Mouse (Mus musculus) right cerebral cortex, postnatal 14 days (tissue): Measurements from ENCODE around the gene Pcsk4.
A peak's percentile ranks its signal among the peaks of the same experiment; 100 is the strongest.

Experiments
- DNase-seq: peaks from one replicate; pipeline ENCODE4 v3.0.0; 2022

The Pcsk4 gene

DNA sequence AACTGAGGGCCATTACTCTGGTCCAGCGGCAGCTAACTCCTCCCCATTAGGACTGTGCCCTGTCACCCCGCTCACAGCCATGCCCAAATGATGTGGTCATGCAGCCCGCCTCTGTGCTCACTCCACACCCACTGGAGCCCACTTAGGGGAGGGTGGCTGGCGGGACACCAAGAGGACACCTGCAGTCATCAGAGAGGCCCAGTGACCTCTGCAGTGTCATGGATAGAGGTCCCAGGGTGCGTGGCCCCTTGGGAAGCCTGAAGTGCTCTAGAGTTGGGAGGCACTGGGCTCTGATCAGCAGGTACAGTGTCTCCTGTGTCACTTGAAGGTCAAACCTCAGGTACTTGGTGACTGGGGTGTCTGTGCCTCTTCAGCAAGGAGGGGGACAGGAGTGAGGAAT is 32.5 kb downstream of the Pcsk4 start:
- DNase-seq = no peak

DNA sequence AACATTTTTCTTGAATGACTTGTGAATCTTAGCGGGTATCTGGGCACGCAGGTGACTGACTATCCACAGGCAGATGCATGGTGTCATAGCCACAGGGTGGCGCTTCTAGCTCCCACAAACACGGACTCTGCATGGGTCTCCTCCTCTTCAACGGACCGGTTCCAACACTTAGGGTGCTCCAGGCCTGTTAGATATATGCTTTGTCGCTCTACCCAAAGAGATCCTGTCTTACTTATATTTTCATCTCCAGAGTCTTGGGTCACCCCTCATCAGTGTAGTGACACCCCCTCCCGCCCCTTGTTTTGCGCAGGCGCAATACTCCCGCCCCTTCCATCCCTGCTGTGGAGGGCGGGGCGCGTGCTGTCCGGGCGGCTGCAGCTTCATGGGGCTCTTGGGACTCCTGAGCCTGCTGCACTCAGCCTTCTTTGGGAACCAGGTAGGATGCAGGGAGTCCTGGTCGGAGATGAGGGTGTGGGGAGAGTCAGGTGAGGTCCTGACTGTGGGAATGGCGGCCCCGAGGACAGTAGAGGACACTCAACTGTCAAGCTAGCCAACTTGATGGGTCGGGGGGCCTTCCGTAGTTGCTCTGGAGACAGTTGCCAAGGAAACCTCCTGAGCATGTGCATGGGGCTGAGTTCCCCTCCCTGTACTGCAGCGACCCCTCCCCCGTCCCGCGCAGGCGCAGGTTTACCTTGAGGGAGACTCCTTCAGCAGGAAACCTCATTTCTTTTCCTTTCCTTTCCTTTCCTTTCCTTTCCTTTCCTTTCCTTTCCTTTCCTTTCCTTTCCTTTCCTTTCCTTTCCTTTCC is 33.5 kb downstream of the Pcsk4 start, which contains the start of gene Apc2:
Gene Apc2 (plus strand): TSS at position 360 of the 808 bp plus-strand sequence.
- DNase-seq = peak; percentile 76

DNA sequence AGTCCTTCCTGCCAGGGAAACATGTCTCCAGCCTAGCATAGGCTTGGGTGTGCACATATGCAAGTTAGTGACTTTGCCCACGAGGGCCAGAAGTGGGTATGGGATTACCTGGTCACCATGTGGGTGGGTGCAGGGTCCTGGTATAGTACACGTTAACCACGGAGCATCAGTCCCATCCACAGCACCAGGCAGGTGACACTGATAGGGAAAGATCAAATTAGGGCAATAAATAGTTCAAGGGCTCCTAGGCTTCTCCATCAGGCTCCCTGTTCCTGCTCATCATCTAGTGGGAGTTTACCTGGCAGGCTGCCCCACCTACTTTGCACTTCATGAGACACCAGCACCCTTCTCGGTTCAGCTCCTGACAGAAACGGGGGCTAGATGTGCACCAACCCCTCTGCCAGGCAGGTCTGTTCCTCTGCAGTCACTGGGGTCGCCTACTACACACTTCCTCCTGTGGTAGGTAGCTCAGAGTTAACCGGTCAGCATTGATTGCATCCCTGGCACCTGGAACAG is 34.5 kb downstream of the Pcsk4 start:
- DNase-seq = no peak

DNA sequence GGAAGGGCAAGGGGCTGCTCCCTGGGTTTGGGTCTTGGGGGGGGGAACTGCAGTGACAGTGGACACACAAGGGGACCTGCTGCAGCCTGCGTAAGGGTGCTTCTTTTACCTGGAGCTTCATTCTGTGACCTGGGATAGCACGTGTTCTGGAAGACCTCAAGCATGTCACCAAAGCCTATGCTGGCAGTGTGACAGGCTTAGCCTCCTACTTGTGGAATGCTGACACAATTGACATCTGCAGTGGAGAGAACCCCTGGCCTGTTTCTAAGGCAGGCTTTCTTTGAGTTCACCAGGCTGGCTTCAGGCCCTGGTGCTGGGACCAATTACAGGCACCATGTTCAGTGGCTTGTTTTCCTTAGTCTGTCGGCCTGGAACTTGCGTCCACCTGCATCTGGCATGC is 35.0 kb downstream of the Pcsk4 start:
- no peak for DNase-seq

DNA sequence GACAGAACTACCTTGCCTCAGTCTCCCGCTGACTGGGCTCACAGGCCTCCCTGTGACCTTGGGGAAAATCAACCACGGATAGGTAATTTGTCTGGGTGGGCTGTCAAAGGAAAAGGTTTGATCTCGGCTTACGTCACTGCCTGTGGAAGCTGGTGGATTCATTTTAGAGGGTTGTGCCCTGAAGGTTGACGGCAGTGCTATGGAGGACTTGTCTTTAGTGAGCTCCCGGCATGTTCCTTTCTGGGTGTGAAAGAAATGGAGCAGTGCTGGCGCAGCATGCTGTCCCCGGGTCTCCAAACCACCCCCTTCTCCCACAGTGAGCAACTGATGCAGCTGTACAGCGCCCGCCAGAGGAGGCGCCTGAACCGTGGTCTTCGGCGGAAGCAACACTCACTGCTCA is 36.0 kb downstream of the Pcsk4 start:
- DNase-seq = no peak

DNA sequence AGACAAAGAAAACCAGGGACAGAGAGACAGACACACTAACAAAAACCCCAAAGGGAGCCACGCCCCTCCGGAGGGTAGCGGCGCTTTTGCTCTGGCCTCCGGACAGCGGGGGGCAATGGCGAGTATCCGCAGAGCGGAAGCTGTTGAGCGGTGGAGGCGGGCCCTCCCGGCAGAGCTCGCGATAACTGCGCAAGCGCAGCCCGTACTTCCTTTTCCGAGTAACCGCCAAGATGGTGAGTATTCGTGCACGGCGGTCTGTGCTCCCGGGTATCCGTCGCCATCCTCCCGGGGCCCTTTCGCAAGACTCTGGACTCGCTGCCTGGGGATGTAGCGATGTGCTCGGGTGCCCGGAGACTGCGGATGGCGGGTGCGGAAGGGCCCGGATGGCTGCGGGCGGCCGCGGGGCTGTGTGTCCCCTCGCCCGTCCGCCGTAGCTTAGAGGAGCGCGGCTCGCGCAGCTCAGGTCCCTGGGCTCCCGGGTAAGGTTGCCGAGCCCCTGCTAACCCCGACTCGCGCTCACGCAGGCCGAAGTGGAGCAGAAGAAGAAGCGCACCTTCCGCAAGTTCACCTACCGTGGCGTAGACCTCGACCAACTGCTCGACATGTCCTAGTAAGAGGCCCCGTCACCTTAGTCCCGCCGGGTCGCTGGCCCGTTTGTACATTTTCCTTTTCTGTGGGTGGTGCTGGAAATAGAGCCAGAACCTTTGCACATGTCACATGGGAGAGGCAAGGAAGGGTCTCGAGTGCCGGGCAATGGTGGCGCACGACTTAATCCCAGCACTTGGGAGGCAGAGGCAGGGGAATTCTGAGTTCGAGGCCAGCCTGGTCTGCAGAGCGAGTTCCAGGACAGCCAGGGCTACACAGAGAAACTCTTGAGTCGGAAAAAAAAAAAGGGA is 36.8 kb downstream of the Pcsk4 start, which contains the start of gene Rps15:
Gene Rps15 (plus strand): TSS at position 203 of the 896 bp plus-strand sequence.
- peak; percentile 96 for DNase-seq

DNA sequence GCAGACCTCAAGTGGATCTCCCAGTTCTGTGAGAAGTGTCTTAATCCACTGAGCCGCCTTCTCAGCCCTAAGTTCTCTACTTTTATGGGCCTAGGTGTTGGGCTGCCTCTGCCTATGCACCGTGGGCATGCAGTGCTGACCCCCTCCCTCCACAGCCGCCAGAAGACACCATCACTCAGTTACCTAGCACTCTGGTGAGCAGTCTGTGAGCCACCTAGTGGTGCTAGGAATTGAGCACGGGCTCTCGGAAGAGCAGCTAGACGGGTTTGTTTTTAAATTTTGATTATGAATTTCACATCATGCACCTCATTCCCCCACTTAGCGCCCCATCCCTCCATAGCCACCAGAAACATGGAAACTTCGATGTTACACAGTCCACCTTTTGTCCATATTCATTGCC is 40.6 kb downstream of the Pcsk4 start:
- DNase-seq = peak; percentile 7

DNA sequence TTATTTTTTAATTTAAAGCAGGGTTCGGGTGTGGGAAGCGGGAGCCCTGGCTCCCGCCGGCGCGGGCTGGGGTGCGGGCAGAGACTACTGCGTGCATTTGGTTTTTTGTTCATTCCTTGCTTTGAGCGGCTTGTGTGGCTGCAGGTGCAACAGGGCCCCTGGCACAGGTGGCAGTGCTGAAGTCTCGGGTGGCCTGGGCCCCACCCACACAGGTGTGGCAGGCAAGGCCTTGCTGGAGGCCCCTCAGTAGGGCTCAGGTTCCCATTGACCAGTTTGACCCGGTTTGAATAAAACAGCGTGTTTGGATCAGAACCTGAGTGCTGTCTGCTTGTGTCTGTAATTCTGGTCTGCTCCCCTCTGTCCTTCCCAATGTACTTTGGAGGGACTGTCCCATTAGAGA is 41.2 kb downstream of the Pcsk4 start:
- DNase-seq = peak; percentile 5

DNA sequence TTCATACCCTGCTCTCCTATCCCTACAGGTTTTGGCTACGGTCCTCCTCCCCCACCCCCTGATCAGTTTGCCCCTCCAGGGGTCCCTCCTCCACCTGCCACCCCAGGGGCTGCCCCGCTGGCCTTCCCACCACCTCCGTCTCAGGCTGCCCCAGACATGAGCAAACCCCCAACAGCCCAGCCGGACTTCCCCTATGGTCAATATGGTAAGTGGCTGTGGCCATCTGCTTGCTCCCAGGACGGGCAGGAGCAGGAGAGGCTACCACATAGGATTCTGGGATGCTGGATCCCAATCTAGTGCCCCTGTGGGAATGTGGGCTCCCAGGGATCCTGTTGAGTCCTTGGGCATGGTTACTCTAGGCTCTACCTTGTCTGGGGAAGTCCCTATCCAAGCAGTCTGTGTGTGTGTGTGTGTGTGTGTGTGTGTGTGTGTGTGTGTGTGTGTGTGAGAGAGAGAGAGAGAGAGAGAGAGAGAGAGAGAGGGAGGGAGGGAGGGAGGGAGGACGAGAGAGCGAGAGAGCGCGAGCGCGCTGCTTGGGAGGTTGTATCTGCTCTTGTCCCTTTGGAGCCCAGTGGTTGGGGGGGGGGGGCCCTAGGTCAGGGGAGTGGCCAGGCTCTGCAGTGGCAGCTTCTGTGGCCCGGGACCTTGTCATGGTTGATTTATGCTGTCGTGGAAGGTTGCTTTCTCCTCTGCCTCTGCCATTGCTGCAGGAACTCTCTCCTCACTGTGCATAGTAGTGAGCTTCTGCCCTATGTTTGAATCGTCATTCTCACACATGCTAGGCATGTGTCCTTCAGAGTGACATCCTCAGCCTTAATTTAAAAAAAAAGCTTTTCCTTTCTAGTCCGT is 43.9 kb downstream of the Pcsk4 start:
- no peak for DNase-seq

DNA sequence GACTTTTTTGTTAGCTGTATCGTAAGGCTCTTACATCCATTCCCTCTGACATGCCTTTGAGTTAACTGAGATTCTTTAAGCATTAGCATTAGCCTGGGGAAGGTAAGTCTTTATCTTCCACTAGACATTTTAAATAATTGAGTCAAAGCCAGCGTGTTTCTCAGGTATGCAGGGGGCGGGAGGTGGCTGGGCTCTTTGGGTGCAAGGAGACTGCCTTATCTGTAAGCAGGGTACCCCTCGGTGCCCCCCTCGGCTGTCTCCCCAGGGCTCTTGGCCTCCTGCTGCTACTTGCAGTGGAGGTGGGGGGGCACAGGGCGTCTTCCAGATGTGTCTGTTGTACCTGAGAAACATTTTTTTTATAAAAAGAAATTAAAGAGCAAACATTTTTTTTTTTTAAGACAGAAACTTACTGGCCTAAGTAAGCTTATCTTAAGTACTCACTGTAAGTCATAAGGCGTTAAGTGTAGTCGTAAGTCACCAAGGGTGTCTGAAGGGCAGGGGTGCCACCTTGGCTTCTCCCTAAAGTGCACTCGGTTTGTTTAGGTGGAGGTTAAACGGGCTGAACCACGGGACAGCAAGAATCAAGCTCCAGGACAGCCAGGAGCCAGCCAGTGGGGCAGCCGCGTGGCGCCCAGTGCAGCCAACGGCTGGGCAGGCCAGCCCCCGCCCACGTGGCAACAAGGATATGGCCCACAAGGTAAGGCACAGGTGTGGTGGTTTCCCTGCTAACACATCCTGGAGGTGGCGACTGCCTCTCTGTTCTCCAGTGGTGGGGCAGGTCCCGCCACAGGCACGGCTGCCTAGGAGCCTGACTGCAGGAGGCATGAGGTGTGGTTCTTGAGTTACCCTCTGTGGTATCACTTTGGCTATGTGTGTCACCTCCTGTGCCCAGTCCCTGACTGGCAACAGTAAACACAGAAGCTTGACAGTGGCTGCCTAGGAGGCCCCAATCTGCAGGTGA is 46.5 kb downstream of the Pcsk4 start:
- DNase-seq = no peak

DNA sequence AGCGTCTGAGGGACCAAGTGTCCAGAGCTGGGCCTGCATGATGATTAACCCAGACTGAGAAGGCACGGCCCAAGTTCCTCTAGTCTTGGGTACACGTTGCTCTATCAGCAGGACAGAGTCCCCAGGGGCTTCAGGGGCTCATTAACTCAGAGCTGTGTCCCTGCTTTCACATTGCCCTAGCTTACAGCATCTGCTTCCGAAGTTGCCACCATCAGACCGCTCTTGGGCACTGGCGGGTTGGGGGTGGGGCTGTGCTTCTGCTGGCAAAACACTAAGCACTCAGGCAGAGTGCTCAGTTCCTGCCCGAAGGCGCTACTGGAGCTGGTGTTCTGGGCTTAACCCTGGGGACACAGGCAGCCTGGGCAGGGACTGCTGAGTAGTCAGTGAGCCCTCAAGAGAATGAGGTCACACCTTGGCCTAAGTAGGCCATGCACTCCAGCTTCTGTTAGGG is 47.4 kb downstream of the Pcsk4 start:
- peak; percentile 40 for DNase-seq

DNA sequence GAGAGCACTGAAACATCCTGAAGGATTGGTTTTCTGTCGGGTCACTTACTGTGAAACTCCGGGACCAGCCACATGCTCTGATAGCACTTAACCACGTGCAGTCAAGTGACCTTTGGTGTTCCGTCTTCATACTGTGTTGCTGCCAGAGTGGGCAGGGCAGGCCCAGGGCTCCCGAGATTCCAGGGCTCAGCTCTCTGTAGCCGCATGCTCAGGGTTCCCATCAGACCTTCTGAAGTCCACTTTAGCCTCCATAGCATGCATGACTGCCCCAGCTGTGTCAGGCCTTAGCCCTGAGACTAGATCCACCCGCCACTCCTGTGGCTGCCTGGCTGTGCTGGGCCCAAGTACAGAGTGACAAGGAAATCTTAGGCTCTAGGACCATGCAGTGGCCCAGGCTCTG is 48.0 kb downstream of the Pcsk4 start:
- no peak for DNase-seq

DNA sequence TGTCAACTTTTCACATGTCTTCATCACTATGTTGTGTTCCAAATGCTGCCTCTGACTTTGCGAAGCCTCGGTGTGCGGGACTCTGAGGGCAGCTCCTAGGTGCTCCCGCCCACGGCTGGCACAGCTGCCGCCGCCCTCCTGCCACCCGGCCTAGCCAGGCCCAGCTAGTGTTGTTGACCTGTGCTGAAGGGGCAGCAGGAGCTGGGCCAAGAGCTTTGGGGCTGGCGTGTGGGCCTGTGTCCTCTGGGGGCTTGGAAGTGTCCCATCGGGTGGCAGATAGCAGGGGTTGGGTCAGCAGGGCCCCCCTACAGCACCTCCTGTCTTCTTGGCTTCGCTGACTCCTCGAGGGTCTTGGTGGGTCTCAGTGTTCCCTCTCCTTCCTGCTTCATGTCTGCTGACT is 50.0 kb downstream of the Pcsk4 start:
- DNase-seq = no peak

DNA sequence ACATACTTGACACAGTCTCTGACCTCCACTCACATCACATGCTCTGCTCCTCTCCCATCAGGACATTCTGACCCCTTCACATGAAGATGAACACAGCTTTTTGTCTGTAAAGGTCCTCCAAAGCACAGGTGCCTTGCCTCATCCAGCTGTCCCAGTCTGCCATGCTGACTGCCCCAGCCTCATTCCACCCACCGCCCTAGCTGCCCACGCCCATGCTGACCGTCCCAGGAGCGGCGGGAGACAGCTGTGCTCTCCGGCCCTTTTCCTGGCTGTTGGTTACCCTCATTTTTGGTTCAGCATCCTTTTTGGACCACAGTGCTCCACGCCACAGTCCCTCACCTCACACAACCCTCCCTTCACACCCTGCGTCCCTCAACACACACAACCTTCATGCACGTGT is 50.9 kb downstream of the Pcsk4 start:
- no peak for DNase-seq

DNA sequence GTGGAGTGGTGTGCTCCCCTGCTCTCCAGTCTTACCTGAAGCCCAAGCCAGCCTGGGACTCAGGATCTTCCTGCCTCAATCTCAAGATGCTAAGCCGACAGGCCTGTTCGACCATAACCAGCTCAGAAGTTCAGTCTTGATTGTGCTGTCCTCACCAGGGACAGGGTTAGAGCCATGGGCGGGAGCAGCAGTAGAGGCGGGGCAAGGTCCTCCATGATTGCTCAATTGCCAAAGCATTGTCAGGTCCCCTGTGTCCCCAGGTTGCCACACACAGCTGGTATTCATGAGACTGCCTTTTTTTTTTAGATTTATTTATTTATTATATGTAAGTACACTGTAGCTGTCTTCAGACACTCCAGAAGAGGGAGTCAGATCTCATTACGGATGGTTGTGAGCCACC is 53.1 kb downstream of the Pcsk4 start:
- DNase-seq = no peak

DNA sequence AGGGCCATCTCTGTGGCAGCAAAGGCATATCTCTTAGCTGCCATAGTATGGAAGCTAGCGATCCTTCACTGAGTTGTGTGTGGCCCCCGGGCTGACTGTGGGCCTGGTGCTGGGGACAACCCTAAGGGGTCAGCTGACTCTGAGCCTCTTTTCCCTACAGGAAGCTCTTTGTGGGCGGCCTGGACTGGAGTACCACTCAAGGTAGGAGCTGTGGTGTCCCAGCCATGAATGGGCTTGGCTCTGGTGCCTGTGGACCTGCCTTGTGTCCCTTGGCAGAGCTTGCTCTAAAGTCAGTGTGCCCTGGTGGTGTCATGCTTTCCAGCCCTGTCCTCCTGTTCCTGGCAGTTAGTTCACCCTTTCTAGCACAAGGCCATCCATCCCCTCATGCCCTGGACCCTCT is 55.5 kb downstream of the Pcsk4 start:
- no peak for DNase-seq

DNA sequence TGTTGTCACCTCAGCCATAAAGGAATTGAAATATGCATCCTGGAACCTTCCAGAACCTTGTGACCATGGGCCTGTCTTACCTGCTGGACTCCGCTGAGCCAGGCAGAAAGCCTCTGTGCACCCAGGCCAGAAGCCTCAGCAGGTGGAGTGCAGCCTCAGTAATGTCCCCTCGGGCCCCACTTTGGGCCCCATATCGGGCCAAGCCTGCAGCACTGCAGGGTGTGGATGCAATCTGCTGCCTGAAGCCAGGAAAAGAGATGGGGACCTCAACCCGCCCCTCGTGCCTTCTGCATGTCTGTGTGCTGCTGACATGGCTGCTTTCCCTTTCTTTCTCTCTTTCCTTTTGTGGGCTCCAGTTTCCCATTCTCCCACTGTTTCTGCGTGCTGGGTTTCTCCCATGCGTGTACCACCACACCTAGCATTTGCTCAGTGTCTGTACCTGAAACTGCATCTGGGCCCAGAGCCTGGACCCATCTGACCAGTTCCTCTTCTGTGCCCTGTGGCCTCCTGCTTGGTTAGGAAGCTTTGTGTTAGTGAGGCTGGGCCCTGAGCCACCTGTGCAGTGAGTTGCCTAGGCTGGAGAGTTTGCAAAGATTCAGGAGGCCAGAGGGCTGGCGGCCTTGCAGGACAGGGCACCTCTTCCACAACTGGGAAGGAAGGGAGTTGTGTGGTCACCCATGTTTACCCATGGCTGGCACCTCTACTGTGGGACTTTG is 57.3 kb downstream of the Pcsk4 start:
- no peak for DNase-seq
